Mouse (Mus musculus) cerebellum, adult 2 months (tissue): Measurements from ENCODE around the gene Polr2f.

Experiments
- CTCF ChIP-seq: fragments of 200-500 bp; IDR thresholded peaks from 2 replicates; pipeline ENCODE4 v1.5.1; 2011; ENCODE audit warnings: low read depth, mild to moderate bottlenecking, control low read depth, low read length, moderate library complexity, borderline replicate concordance; ENCODE audit not compliant: insufficient read depth
- POLR2A ChIP-seq: fragments of 200-500 bp; IDR thresholded peaks from 2 replicates; pipeline ENCODE4 v1.6.1; 2011; ENCODE audit warnings: low read length, control low read depth, borderline replicate concordance; ENCODE audit not compliant: insufficient read depth

DNA sequence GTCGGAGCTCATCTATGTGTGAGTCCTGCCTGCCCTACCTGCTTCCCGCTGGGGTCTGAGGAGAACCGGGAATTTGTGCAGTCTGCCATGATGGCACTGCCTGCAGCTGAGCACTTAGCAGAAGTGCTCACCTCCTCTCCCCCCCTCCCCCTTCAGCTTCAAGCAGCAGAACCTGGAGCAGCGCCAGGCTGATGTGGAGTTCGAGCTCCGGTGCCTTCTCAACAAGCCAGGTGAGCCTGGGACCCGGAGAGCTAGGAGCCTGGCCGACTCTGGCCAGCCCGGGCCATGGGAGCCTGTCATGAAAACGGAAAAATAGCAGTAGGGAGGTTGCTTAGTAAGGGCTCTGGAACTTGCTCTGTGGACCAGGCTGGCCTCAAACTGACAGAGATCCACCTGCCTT lies 10.0 kb upstream of the Polr2f start:
- TF ChIP-seq CTCF (no peak), POLR2A (no peak)
